Mouse (Mus musculus) right cerebral cortex, adult 2 months (tissue): ENCODE results near the gene Cyp4f14.

Source experiments
- DNase-seq, 2 experiments: peaks; one replicate each; pipeline ENCODE4 v3.0.0; 2021 to 2022; ENCODE audit warnings: low spot score in 2 of 2

Gene Cyp4f14

GRCm38 (mm10) chr17:32917131-32917530, at the start of gene Cyp4f14:
Gene Cyp4f14 (minus strand): TSS chr17:32917342.
- peak in 1 of 2 experiments; percentile 8 for DNase-seq

GRCm38 (mm10) chr17:32965623-32966290, 48.6 kb upstream of the Cyp4f14 start, which contains the start of gene Zfp472:
Gene Zfp472 (plus strand): TSS chr17:32965814.
- peak; percentile 94 to 96 for DNase-seq

GRCm38 (mm10) chr17:32965253-32965622, 48.1 kb upstream of the Cyp4f14 start:
- no peak for DNase-seq

- peak; percentile 87 to 88 for DNase-seq
Measured at GRCm38 (mm10) chr17:32951441-32951840, 34.3 kb upstream of the Cyp4f14 start.

GRCm38 (mm10) chr17:32951006-32951405, 33.9 kb upstream of the Cyp4f14 start:
- no peak for DNase-seq

- DNase-seq = no peak
Measured at GRCm38 (mm10) chr17:32950136-32950535, 33.0 kb upstream of the Cyp4f14 start.

- DNase-seq = peak; percentile 81 to 90
Measured at GRCm38 (mm10) chr17:32947215-32947914, 30.2 kb upstream of the Cyp4f14 start, which contains the start of gene Cyp4f13. Gene Cyp4f13 (minus strand): TSS chr17:32947402.

DNA sequence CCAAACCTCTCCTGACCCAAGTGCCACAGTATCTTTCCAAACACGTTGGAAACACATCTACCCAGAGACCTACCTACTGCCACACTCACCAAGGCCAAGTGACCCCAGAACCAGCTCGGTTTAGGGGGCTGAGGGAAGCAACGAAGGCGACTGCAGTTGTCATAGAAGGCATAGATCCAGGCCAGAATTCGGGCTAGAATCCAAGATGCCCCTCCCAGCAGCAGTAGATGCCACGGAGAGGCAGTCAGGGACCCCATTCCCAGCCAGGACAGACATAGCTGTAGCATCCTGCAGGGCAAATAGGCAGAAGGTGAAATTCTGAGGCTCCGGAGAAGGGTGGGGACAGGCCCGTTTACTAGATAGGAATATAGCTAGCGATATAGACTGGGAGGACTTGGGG, 29.6 kb upstream of the Cyp4f14 start:
- no peak for DNase-seq

DNA sequence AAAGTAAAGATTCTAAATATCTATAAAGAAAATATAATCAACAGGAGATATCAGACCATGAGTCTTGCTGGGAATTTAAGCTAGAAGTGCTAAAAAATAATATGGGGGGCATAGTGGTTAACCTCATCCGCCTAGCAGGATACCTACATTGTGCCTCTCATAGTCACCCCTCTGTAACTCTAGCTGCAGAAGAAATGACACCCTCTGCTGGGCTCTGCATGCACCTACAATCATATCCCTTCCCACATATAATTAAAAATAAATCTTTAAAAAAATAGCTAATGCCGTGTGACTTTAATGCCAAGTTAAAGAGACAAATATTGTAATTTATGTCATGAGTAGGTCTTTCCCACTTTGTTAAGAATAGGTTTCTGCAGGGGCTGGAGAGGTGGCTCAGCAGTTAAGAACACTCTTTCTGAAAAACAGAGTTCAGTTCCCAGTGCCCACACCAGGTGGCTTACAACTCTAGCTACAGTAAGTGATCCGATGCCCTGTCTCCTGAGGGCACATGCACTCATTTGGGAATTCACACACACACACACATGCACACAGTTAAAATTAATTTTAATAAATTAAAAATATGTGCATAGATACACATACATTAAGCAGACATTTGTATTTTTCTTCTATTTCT, 27.4 kb upstream of the Cyp4f14 start:
- DNase-seq = no peak

DNA sequence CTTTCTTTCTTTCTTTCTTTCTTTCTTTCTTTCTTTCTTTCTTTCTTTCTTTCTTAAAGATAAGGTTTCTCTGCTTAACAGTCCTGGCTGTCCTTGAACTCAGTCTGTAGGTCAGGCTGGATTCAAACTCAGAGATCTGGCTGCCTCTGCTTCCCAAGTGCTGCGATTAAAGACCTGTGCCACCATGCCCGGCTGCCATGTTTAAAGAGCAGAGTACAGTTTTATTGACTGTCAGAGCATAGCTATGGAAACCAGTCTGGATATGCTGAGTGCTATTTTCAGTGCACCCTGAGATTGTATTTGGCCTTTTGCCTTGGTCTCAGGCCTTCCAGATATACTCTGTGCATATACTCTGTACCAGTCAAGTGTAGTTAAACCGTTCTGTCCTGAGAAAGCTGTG, 26.5 kb upstream of the Cyp4f14 start:
- DNase-seq = no peak

DNA sequence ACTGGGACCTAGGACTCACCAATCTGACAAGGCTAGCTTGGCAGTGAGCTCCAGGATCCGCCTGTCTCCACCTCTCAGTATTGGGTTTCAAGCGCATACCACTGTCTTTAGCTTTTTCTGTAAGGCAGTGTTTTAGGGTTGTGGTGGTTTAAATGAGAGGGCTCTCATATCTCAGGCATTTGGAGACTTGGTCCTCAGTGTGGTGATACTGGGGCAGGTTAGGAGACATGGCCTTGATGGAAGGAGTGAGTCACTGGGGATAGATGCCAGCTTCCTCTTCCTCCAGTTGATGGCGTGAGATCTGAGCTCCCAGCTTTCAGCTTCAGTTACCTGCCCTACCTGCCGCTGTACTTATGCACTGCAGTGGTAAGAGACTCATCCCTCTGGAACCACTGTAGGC, 22.7 kb upstream of the Cyp4f14 start:
- DNase-seq = no peak

- DNase-seq = no peak
Measured at GRCm38 (mm10) chr17:32927803-32928202, 10.7 kb upstream of the Cyp4f14 start.

GRCm38 (mm10) chr17:32924658-32925312, 7.6 kb upstream of the Cyp4f14 start:
- DNase-seq = peak; percentile 49 to 61

DNA sequence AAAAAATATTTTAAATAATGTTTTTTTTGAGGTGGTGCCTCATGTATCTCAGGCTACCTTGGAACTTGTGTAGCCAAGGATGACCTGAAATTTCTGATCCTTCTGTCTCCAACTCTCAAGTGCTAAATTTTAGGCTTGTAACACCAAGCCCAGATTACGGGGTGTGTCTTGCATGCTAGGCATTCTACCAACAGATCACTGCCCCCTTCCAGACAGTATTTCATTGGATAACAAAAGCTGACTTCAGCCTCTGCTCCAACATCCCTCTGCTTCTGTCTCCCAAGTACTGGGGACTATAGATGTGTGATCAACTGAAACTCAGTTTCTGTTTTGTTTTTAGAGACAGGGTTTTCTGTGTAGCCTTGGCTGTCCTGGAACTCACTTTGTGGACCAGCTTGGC, 6.5 kb upstream of the Cyp4f14 start:
- DNase-seq = no peak

DNA sequence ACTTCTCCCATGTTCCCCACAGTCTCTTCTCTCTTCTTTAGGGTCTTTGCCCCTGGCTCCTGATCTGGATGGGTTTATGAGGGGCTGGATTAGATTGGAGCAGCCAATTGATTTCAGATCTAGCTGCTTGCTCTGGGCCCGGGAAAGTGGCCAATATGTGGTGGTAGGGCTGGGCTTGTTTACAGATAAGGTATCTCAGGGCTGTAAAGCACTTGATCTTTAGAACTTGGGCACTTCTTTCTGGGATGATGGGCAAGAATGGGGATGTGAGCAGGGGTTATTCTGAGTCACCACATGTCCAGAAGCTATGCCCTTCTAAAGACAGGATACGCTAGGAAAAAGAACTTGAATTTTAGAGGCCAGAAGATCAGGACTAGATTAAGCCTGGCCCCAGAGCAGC, 2.0 kb upstream of the Cyp4f14 start:
- DNase-seq = no peak

DNA sequence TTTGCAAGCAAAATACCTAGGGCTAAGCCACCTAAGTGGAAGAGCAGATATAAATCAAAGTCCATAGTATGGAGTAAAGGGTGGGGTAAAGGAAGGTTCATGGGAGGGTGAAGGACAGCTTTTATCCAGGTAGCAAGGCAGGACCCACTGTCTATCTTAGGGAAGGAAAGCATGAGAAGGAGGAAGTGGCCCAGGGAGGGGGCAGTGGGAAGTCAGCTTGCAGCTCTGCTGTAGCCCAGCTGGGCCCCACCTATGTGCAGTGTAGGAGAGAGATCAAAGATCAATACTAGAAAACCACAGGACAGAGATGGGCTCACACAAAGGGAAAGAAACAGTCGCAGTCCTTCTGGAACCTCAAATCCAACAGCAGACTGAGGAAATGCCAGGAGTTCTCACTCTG, 1.1 kb downstream of the Cyp4f14 start:
- DNase-seq = no peak

DNA sequence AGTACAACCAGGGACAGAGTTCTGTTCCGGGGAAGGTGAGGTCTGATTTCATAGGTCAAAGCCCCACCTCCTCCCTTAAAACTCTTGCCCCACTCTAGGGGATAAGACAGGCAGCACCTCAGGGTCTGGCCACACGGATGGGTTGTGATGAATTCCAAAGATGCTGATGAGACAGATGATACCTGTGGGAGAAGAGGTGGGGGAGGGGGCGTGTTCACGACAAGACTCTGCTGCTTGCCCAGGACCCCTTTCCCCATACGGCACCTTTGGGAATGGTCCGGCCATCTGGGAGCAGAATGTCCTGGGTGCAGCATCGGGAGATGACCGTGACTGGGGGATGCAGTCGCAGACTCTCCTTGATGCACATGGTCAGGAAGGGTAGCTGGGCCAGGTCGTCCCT, 11.0 kb downstream of the Cyp4f14 start:
- no peak for DNase-seq

- DNase-seq = peak in 1 of 2 experiments; percentile 16
Measured at GRCm38 (mm10) chr17:32905239-32905638, 11.9 kb downstream of the Cyp4f14 start.

- no peak for DNase-seq
Measured at GRCm38 (mm10) chr17:32904414-32904813, 12.7 kb downstream of the Cyp4f14 start.

- no peak for DNase-seq
Measured at GRCm38 (mm10) chr17:32901751-32902525, 15.2 kb downstream of the Cyp4f14 start.

GRCm38 (mm10) chr17:32895421-32895820, 21.7 kb downstream of the Cyp4f14 start:
- DNase-seq = no peak
